Comparison of ENCODE assay signal across 8 mouse cellular contexts in the genomic region with DNA sequence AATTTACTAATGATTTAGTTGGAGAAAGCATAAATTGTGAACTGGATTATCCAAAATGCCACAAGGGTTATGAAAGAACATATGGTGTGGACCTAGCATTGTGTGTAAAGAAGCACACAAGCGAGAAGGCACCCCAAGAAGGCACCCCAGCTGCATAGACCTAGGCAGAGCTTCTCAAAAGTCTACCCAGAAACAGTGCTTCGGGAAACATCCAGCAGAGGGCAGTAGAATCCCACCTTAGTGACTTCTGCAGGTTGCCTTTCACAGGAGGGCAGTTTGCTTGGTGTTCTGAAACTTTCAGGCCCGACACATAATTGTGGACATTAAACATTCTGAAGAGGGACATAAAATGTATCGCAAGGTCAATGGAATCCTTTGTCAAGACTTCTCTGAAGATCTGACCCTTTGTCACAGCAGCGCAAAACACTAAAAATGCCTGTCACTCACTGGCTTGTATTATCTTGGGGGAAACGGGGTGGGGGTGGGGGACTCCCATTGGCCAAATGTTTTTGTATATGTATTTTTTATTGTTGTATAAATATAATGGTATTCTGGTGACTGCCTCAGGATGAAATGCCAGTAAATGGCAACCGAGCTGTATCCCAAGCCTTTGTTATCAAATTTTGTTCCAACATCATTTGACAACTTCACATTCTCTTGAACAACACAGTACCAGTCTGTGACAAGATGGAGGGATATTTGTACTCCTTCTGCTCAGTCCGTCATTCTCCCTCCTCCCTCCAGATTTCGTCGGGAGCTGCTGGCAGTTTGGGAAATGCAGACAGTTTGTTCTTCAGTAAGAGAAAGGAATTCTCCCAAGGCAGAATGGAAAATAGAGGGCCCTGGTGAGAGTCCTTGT.
DNase-seq lines count a peak whose midpoint lies in the region; ATAC-seq and TF ChIP-seq lines count a peak whose summit lies in the region.

No protein-coding gene starts in this region.

- H3K4me1 ChIP-seq in heart, adult 2 months (ENCODE audit: control insufficient read depth, insufficient read depth, low read length), result no peaks in the 10 kb centered on the region
- H3K4me1 ChIP-seq in heart, embryonic 11.5 days (ENCODE audit: control insufficient read depth, insufficient read depth, low read length), result no peaks in the 10 kb centered on the region
- H3K4me1 ChIP-seq in forebrain, embryonic 16.5 days (replicated peaks; ENCODE audit: control insufficient read depth, insufficient read depth, low read length), result no peaks in the 10 kb centered on the region
- no peaks in the 10 kb centered on the region for H3K4me1 ChIP-seq in intestine, postnatal 0 days (replicated peaks; ENCODE audit: control insufficient read depth, insufficient read depth, low read length)
- no peaks in the 10 kb centered on the region for H3K4me1 ChIP-seq in midbrain, embryonic 14.5 days (ENCODE audit: control insufficient read depth, insufficient read depth, low read length)

- H3K9me3 ChIP-seq in heart, embryonic 11.5 days (replicated peaks; ENCODE audit: control insufficient read depth, low read length), result no peaks in the 10 kb centered on the region
- no peaks in the 10 kb centered on the region for H3K9me3 ChIP-seq in forebrain, embryonic 16.5 days (ENCODE audit: control insufficient read depth, low read length)
- H3K9me3 ChIP-seq in intestine, postnatal 0 days (ENCODE audit: control insufficient read depth), result no peaks in the 10 kb centered on the region
- no peaks in the 10 kb centered on the region for H3K9me3 ChIP-seq in midbrain, embryonic 14.5 days (ENCODE audit: control insufficient read depth, low read length)

- H3K36me3 ChIP-seq in heart, adult 2 months (ENCODE audit: control insufficient read depth, insufficient read depth, low read length), result no peaks in the 10 kb centered on the region
- no peaks in the 10 kb centered on the region for H3K36me3 ChIP-seq in heart, embryonic 11.5 days (ENCODE audit: control insufficient read depth, insufficient read depth, low read length)
- no peaks in the 10 kb centered on the region for H3K36me3 ChIP-seq in forebrain, embryonic 16.5 days (ENCODE audit: control insufficient read depth, insufficient read depth)
- H3K36me3 ChIP-seq in intestine, postnatal 0 days (ENCODE audit: control insufficient read depth, insufficient read depth), result no peaks in the 10 kb centered on the region
- H3K36me3 ChIP-seq in midbrain, embryonic 14.5 days (ENCODE audit: control insufficient read depth, insufficient read depth, low read length), result no peaks in the 10 kb centered on the region

- ATAC-seq in heart, embryonic 11.5 days (replicated peaks; ENCODE audit: insufficient number of reproducible peaks, low FRiP score, low TSS enrichment), result no peak
- peak; percentile 91 for ATAC-seq in forebrain, embryonic 16.5 days
- no peak for ATAC-seq in intestine, postnatal 0 days
- peak; percentile 74 for ATAC-seq in midbrain, embryonic 14.5 days (ENCODE audit: low FRiP score, low TSS enrichment)

- H3K27ac ChIP-seq in heart, adult 2 months, result no peak overlapping the region
- no peak overlapping the region for H3K27ac ChIP-seq in heart, embryonic 11.5 days (ENCODE audit: low read depth, low read length)
- no peak overlapping the region for H3K27ac ChIP-seq in forebrain, embryonic 16.5 days (ENCODE audit: low read length)
- no peak overlapping the region for H3K27ac ChIP-seq in intestine, postnatal 0 days (ENCODE audit: low read depth, low read length)
- H3K27ac ChIP-seq in midbrain, embryonic 14.5 days (replicated peaks; ENCODE audit: low read depth, low read length), result no peak overlapping the region

- no peak for TF ChIP-seq POLR2A in heart, adult 2 months (IDR thresholded peaks at IDR 0.05; ENCODE audit: insufficient read depth, low read depth, low read length)

- no peak overlapping the region for H3K4me2 ChIP-seq in heart, embryonic 11.5 days
- no peak overlapping the region for H3K4me2 ChIP-seq in forebrain, embryonic 16.5 days (ENCODE audit: low read length)
- no peak overlapping the region for H3K4me2 ChIP-seq in intestine, postnatal 0 days (replicated peaks; ENCODE audit: low read depth)
- no peak overlapping the region for H3K4me2 ChIP-seq in midbrain, embryonic 14.5 days (ENCODE audit: low read length)

- no peak for TF ChIP-seq EP300 in heart, adult 2 months (IDR thresholded peaks at IDR 0.05; ENCODE audit: insufficient read depth, low read depth, low read length)

- TF ChIP-seq CTCF in heart, adult 2 months (IDR thresholded peaks at IDR 0.05), result peak; percentile 73
- peak; percentile 93 for TF ChIP-seq CTCF in intestine, postnatal 0 days (IDR thresholded peaks at IDR 0.05; ENCODE audit: low read depth)

- peak; percentile 7 to 27 for DNase-seq in heart, adult 2 months
- DNase-seq in cerebellum, adult 11-12 months, result peak; percentile 17
- DNase-seq in left cerebral cortex, postnatal 10 days (ENCODE audit: extremely low spot score in 1 of 2, low spot score in 2 of 2), result peak; percentile 76 to 83
- DNase-seq in midbrain, embryonic 14.5 days, result peak; percentile 93
- DNase-seq in testis, postnatal 10 days (ENCODE audit: low spot score), result peak; percentile 82

- intact Hi-C loops in heart, adult 2 months (cut with DNase I), result no loop called here
- intact Hi-C loops in left cerebral cortex, postnatal 10 days (cut with DNase I), result no loop called here

- H3K27me3 ChIP-seq in heart, adult 2 months (ENCODE audit: control insufficient read depth, insufficient read depth, low read length), result no peaks in the 10 kb centered on the region
- H3K27me3 ChIP-seq in heart, embryonic 11.5 days (ENCODE audit: control insufficient read depth, insufficient read depth, low read length), result no peaks in the 10 kb centered on the region
- no peaks in the 10 kb centered on the region for H3K27me3 ChIP-seq in forebrain, embryonic 16.5 days (replicated peaks; ENCODE audit: control insufficient read depth, insufficient read depth, low read length)
- no peaks in the 10 kb centered on the region for H3K27me3 ChIP-seq in intestine, postnatal 0 days (replicated peaks; ENCODE audit: control insufficient read depth, insufficient read depth, low read length)
- H3K27me3 ChIP-seq in midbrain, embryonic 14.5 days (ENCODE audit: control insufficient read depth, insufficient read depth, low read length), result no peaks in the 10 kb centered on the region

- 52% methylated on average over 10 of the region's 10 CpGs for WGBS in heart, adult 2 months
- WGBS in heart, embryonic 11.5 days (ENCODE audit: insufficient replicate concordance), result 49% methylated on average over 10 of the region's 10 CpGs
- 32% methylated on average over 10 of the region's 10 CpGs for WGBS in forebrain, embryonic 16.5 days
- 50% methylated on average over 10 of the region's 10 CpGs for WGBS in intestine, postnatal 0 days
- WGBS in midbrain, embryonic 14.5 days, result 34% methylated on average over 10 of the region's 10 CpGs

- H3K9ac ChIP-seq in heart, adult 2 months (ENCODE audit: low read depth, low read length), result no peak overlapping the region
- no peak overlapping the region for H3K9ac ChIP-seq in heart, embryonic 11.5 days (ENCODE audit: low read depth, low read length)
- H3K9ac ChIP-seq in forebrain, embryonic 16.5 days (replicated peaks; ENCODE audit: low read depth, low read length), result no peak overlapping the region
- H3K9ac ChIP-seq in intestine, postnatal 0 days (ENCODE audit: low read depth, low read length), result no peak overlapping the region
- H3K9ac ChIP-seq in midbrain, embryonic 14.5 days (replicated peaks; ENCODE audit: low read length), result no peak overlapping the region

- H3K79me2 ChIP-seq in heart, adult 2 months (replicated peaks; ENCODE audit: control insufficient read depth, insufficient read depth, low read length), result no peaks in the 10 kb centered on the region

- no peak overlapping the region for H3K4me3 ChIP-seq in heart, adult 2 months
- no peak overlapping the region for H3K4me3 ChIP-seq in heart, embryonic 11.5 days (ENCODE audit: low read depth, low read length)
- H3K4me3 ChIP-seq in forebrain, embryonic 16.5 days (replicated peaks; ENCODE audit: low read length), result no peak overlapping the region
- no peak overlapping the region for H3K4me3 ChIP-seq in intestine, postnatal 0 days (ENCODE audit: low read depth, low read length)
- H3K4me3 ChIP-seq in midbrain, embryonic 14.5 days (replicated peaks; ENCODE audit: low read depth, low read length), result no peak overlapping the region

Comparison
In these comparisons a context has a peak if more than half of its experiments do, and no peak if none do; other contexts are left out.
1. DNase-seq: peak in every context shown above with its lines; median percentile 93 in midbrain, embryonic 14.5 days; 82 in testis, postnatal 10 days; 80 in left cerebral cortex, postnatal 10 days; 17 in heart, adult 2 months; 17 in cerebellum, adult 11-12 months.
2. ATAC-seq: peak in forebrain, embryonic 16.5 days (single experiment) and midbrain, embryonic 14.5 days (single experiment); none in heart, embryonic 11.5 days (single experiment) and intestine, postnatal 0 days (single experiment).